Mouse (Mus musculus) gastrocnemius, postnatal 14 days (tissue): ENCODE data around the gene Mrap2. TPM values are rescaled to one million over a fixed set of nuclear protein-coding genes. Genes with fewer than 3 reads are reported as not detected.

Experiments
- DNase-seq: peaks from one replicate; pipeline ENCODE4 v3.0.0; 2021; ENCODE audit warnings: mixed read lengths
- intact Hi-C: fragments of 180-260 bp; cut with DNase I; formaldehyde crosslinking; loops from one replicate; pipeline ENCODE4 v1.15.1; 2025; ENCODE audit warnings: low total_unique reads
- total RNA-seq, 2 experiments: library from RNA; stranded (reverse); gene quantifications; 2 replicates each; pipeline ENCODE4 v1.2.3; 2021

Mrap2 gene
- total RNA-seq, 2 experiments from 2014 or later: 0.31 to 0.68 TPM

- DNase-seq: no peak
- intact Hi-C loops: no loop called here
Observed at GRCm38 (mm10) chr9:87170891-87171290, 26.8 kb downstream of the Mrap2 start.

GRCm38 (mm10) chr9:87171517-87171916, 27.4 kb downstream of the Mrap2 start:
- no peak for DNase-seq
- intact Hi-C loops: no loop called here

- intact Hi-C loops: no loop called here
- DNase-seq: no peak
Observed at GRCm38 (mm10) chr9:87178534-87178933, 34.4 kb downstream of the Mrap2 start.

- DNase-seq: no peak
- intact Hi-C loops: loop anchor here (5.0 kb wide), 1 partner anchor 1295 kb away; no protein-coding TSS in a partner anchor
Observed at GRCm38 (mm10) chr9:87182231-87182630, 38.1 kb downstream of the Mrap2 start.

- intact Hi-C loops: no loop called here
- no peak for DNase-seq
Observed at GRCm38 (mm10) chr9:87187336-87187735, 43.2 kb downstream of the Mrap2 start.

GRCm38 (mm10) chr9:87193721-87194120, 49.6 kb downstream of the Mrap2 start:
- intact Hi-C loops: no loop called here
- no peak for DNase-seq

- intact Hi-C loops: no loop called here
- DNase-seq: no peak
Observed at GRCm38 (mm10) chr9:87197277-87197676, 53.2 kb downstream of the Mrap2 start.

GRCm38 (mm10) chr9:87198036-87198435, 53.9 kb downstream of the Mrap2 start:
- intact Hi-C loops: no loop called here
- DNase-seq: no peak

GRCm38 (mm10) chr9:87200426-87200825, 56.3 kb downstream of the Mrap2 start:
- DNase-seq: no peak
- intact Hi-C loops: no loop called here

GRCm38 (mm10) chr9:87200919-87201318, 56.8 kb downstream of the Mrap2 start:
- intact Hi-C loops: no loop called here
- DNase-seq: no peak

- no peak for DNase-seq
- intact Hi-C loops: no loop called here
Observed at GRCm38 (mm10) chr9:87202431-87202830, 58.3 kb downstream of the Mrap2 start.

- intact Hi-C loops: no loop called here
Observed at GRCm38 (mm10) chr9:87210830-87211339, 66.8 kb downstream of the Mrap2 start.

GRCm38 (mm10) chr9:87213204-87213603, 69.1 kb downstream of the Mrap2 start:
- intact Hi-C loops: no loop called here

More at GRCm38 (mm10) chr9:87210830-87211339, 66.8 kb downstream of the Mrap2 start:
- no peak for DNase-seq

More at GRCm38 (mm10) chr9:87213204-87213603, 69.1 kb downstream of the Mrap2 start:
- no peak for DNase-seq

Other genes starting within 250 kb of the Mrap2 start
- not detected for gene Ripply2, start 128.8 kb upstream of the Mrap2 start, total RNA-seq
- gene Cyb5r4, start 122.3 kb upstream of the Mrap2 start, total RNA-seq: 10 to 100 TPM; 19.9 to 21.6 TPM
- gene Cep162, start 111.2 kb downstream of the Mrap2 start, total RNA-seq: 1 to 10 TPM; 1.4 to 1.8 TPM